Comparison of ENCODE assay signal across 24 mouse cellular contexts in the genomic region with DNA sequence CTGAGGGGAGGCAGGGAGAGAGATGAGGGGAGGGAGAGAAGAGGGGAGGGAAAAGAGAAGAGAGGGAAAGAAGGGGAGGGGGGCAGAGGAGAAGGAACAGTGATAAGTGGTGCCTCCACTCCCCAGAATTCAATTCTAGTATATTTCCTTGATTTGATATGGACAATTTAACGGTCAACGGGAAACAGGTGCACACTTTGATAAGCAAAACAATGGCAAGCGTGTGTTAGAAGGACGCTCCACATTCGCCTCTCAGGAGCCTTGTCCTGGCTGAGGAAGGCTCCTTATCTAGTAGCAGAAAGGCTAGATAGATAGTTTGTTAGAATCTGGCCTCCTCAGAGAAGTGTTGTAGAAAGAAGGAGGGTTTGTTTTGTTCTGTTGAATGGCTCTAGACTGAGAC.
DNase-seq lines count a peak whose midpoint lies in the region; ATAC-seq and TF ChIP-seq lines count a peak whose summit lies in the region.
"Had no signal": no experiment of that assay in that cellular context is flagged by ENCODE, and none has a peak within 500 bp of the region (broad histone marks: within the 10 kb centered on the region; RNA-seq: fewer than 3 reads in every experiment).

No protein-coding gene starts in this region.

- peaks cover 4% of the 10 kb centered on the region for H3K36me3 ChIP-seq in heart, adult 2 months (ENCODE audit: control insufficient read depth, insufficient read depth, low read length)
- peaks cover 4% of the 10 kb centered on the region; the same call in 1 of the 2 replicates for H3K36me3 ChIP-seq in heart, embryonic 16.5 days (ENCODE audit: control insufficient read depth, insufficient read depth)
- H3K36me3 ChIP-seq in liver, embryonic 13.5 days, result no peaks in the 10 kb centered on the region
- H3K36me3 ChIP-seq in kidney, embryonic 14.5 days (ENCODE audit: control insufficient read depth, insufficient read depth, low read length), result no peaks in the 10 kb centered on the region; the same call in 1 of the 2 replicates
- H3K36me3 ChIP-seq: lung, embryonic 15.5 days; midbrain, embryonic 10.5 days; neural tube, embryonic 15.5 days had no signal

- ATAC-seq in heart, embryonic 16.5 days (replicated peaks; ENCODE audit: extremely low read depth, insufficient read depth, low FRiP score), result peak; percentile 55
- ATAC-seq in liver, embryonic 13.5 days (ENCODE audit: low read depth), result peak; percentile 77
- peak; percentile 86 for ATAC-seq in megakaryocyte-erythroid progenitor cell, adult 5-6 weeks (replicated peaks; ENCODE audit: low FRiP score, low TSS enrichment, poor library complexity, severe bottlenecking)
- ATAC-seq in kidney, embryonic 14.5 days (ENCODE audit: low FRiP score, low TSS enrichment), result no peak
- ATAC-seq: forebrain, embryonic 13.5 days; hindbrain, postnatal 0 days; intestine, embryonic 16.5 days had no signal

- TF ChIP-seq EP300 in heart, adult 2 months (IDR thresholded peaks at IDR 0.05; ENCODE audit: insufficient read depth, low read depth, low read length), result no peak

- H3K9ac ChIP-seq in heart, adult 2 months (ENCODE audit: low read depth, low read length), result no peak overlapping the region
- no peak overlapping the region for H3K9ac ChIP-seq in heart, embryonic 16.5 days (ENCODE audit: low read length)
- H3K9ac ChIP-seq in liver, embryonic 13.5 days, result no peak overlapping the region
- no peak overlapping the region for H3K9ac ChIP-seq in kidney, embryonic 14.5 days (ENCODE audit: low read depth, low read length)
- H3K9ac ChIP-seq: forebrain, embryonic 13.5 days; lung, embryonic 15.5 days; neural tube, embryonic 15.5 days had no signal

- no peak overlapping the region for H3K4me2 ChIP-seq in heart, embryonic 16.5 days (ENCODE audit: low read depth, low read length)
- no peak overlapping the region for H3K4me2 ChIP-seq in liver, embryonic 13.5 days
- H3K4me2 ChIP-seq in kidney, embryonic 14.5 days (replicated peaks; ENCODE audit: low read depth, low read length), result no peak overlapping the region
- H3K4me2 ChIP-seq: forebrain, embryonic 13.5 days; lung, embryonic 15.5 days; neural tube, embryonic 15.5 days had no signal

- no peaks in the 10 kb centered on the region for H3K27me3 ChIP-seq in heart, adult 2 months (ENCODE audit: control insufficient read depth, insufficient read depth, low read length)
- H3K27me3 ChIP-seq in heart, embryonic 16.5 days (ENCODE audit: control insufficient read depth, insufficient read depth, low read length), result no peaks in the 10 kb centered on the region
- H3K27me3 ChIP-seq in liver, embryonic 13.5 days, result no peaks in the 10 kb centered on the region
- H3K27me3 ChIP-seq in kidney, embryonic 14.5 days (ENCODE audit: control insufficient read depth, insufficient read depth, low read length), result no peaks in the 10 kb centered on the region
- H3K27me3 ChIP-seq: forebrain, embryonic 13.5 days; lung, embryonic 15.5 days; neural tube, embryonic 15.5 days had no signal

- H3K79me2 ChIP-seq in heart, adult 2 months (replicated peaks; ENCODE audit: control insufficient read depth, insufficient read depth, low read length), result no peaks in the 10 kb centered on the region

- no peak overlapping the region for H3K4me3 ChIP-seq in heart, adult 2 months
- no peak overlapping the region for H3K4me3 ChIP-seq in heart, embryonic 16.5 days (ENCODE audit: low read length)
- H3K4me3 ChIP-seq in liver, embryonic 13.5 days (replicated peaks), result no peak overlapping the region
- no peak overlapping the region for H3K4me3 ChIP-seq in kidney, embryonic 14.5 days (ENCODE audit: low read length)
- H3K4me3 ChIP-seq: forebrain, embryonic 13.5 days; lung, embryonic 15.5 days; midbrain, embryonic 10.5 days; neural tube, embryonic 15.5 days had no signal

- WGBS in heart, adult 2 months, result 48% methylated on average over 5 of the region's 5 CpGs
- WGBS in heart, embryonic 16.5 days, result 45% methylated on average over 5 of the region's 5 CpGs
- WGBS in liver, embryonic 13.5 days (ENCODE audit: insufficient replicate concordance), result 14% methylated on average over 5 of the region's 5 CpGs
- WGBS in kidney, embryonic 14.5 days, result 77% methylated on average over 5 of the region's 5 CpGs

- no peaks in the 10 kb centered on the region for H3K9me3 ChIP-seq in heart, embryonic 16.5 days (replicated peaks; ENCODE audit: control insufficient read depth, low read length)
- H3K9me3 ChIP-seq in liver, embryonic 13.5 days (replicated peaks), result no peaks in the 10 kb centered on the region
- H3K9me3 ChIP-seq in kidney, embryonic 14.5 days (ENCODE audit: control insufficient read depth, low read length), result no peaks in the 10 kb centered on the region
- H3K9me3 ChIP-seq: forebrain, embryonic 13.5 days; lung, embryonic 15.5 days; midbrain, embryonic 10.5 days; neural tube, embryonic 15.5 days had no signal

- no peak overlapping the region for H3K27ac ChIP-seq in heart, adult 2 months
- peak overlapping the region; percentile 29; the same call in 1 of the 2 replicates for H3K27ac ChIP-seq in heart, embryonic 16.5 days (ENCODE audit: low read length)
- H3K27ac ChIP-seq in liver, embryonic 13.5 days, result no peak overlapping the region
- H3K27ac ChIP-seq in kidney, embryonic 14.5 days (ENCODE audit: low read depth, low read length), result no peak overlapping the region
- H3K27ac ChIP-seq: forebrain, embryonic 13.5 days; hindbrain, postnatal 0 days; lung, embryonic 15.5 days; midbrain, embryonic 10.5 days; neural tube, embryonic 15.5 days had no signal

- 0 out of 2 replicates have a peak, but pooled peaks have one; percentile 14 for TF ChIP-seq POLR2A in heart, adult 2 months (IDR thresholded peaks at IDR 0.05; ENCODE audit: insufficient read depth, low read depth, low read length)

- H3K4me1 ChIP-seq in heart, adult 2 months (ENCODE audit: control insufficient read depth, insufficient read depth, low read length), result no peaks in the 10 kb centered on the region
- peaks cover 4% of the 10 kb centered on the region; the same call in 1 of the 2 replicates for H3K4me1 ChIP-seq in heart, embryonic 16.5 days (ENCODE audit: control insufficient read depth, insufficient read depth, low read length)
- H3K4me1 ChIP-seq in liver, embryonic 13.5 days (replicated peaks), result peaks cover 19% of the 10 kb centered on the region
- no peaks in the 10 kb centered on the region for H3K4me1 ChIP-seq in kidney, embryonic 14.5 days (ENCODE audit: control insufficient read depth, insufficient read depth, low read length)
- H3K4me1 ChIP-seq: forebrain, embryonic 13.5 days; lung, embryonic 15.5 days; midbrain, embryonic 10.5 days; neural tube, embryonic 15.5 days had no signal

- intact Hi-C loops in heart, adult 2 months (cut with DNase I), result loop anchor here (5.0 kb wide), 1 partner anchor 45 kb away; no protein-coding TSS in a partner anchor

- no peak for TF ChIP-seq CTCF in heart, adult 2 months (IDR thresholded peaks at IDR 0.05)

- no peak for DNase-seq in heart, adult 2 months
- DNase-seq in heart, adult 8-10 months (ENCODE audit: low spot score), result no peak
- no peak for DNase-seq in heart, adult 11 months
- DNase-seq in liver, embryonic 13.5 days, result no peak
- no peak for DNase-seq in cerebellum, adult 8-10 months
- DNase-seq: adrenal gland, postnatal 10 days; cerebellum, adult 18-20 months; cerebellum, postnatal 36 days; gastrocnemius, postnatal 36 days; kidney, adult 9 months; kidney, postnatal 36 days; layer of hippocampus, postnatal 36 days; lung, postnatal 4 days; thymus, adult 18-20 months; thymus, postnatal 4 days had no signal
